Mouse (Mus musculus) liver (tissue): ENCODE data around the gene Cers6.

Source experiments
- DNase-seq: peaks from one replicate; pipeline ENCODE4 v3.0.0-alpha.2; 2020; ENCODE audit warnings: mixed read lengths

The Cers6 gene

GRCm38 (mm10) chr2:69024856-69025255 is 163.6 kb downstream of the Cers6 start:
- no peak for DNase-seq

GRCm38 (mm10) chr2:69032562-69032961 is 171.3 kb downstream of the Cers6 start:
- DNase-seq, result no peak

GRCm38 (mm10) chr2:69035457-69035856 is 174.2 kb downstream of the Cers6 start:
- no peak for DNase-seq

DNA sequence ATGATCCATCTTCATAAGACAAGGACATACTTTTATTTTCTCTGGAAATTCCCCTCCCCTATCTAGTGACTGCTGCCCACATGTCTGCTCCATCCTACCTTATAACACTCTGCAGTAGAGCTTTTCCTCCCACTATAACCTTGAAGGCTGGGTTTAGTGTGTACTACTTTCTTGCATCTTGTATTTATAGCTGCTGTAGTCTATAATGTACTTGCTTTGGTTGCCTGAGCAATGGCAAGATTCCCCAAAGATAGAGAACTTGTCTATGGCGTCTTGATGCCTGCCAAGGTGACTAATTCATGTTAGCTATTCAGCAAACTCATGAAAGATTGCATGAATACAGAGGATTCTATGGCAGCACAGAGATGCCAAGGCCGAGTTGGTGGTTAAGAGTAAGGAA is 176.1 kb downstream of the Cers6 start:
- DNase-seq, result no peak

- no peak for DNase-seq
Observed at GRCm38 (mm10) chr2:69042327-69043106, 181.3 kb downstream of the Cers6 start.

GRCm38 (mm10) chr2:69043431-69044118 is 182.3 kb downstream of the Cers6 start:
- DNase-seq, result peak; percentile 30

DNA sequence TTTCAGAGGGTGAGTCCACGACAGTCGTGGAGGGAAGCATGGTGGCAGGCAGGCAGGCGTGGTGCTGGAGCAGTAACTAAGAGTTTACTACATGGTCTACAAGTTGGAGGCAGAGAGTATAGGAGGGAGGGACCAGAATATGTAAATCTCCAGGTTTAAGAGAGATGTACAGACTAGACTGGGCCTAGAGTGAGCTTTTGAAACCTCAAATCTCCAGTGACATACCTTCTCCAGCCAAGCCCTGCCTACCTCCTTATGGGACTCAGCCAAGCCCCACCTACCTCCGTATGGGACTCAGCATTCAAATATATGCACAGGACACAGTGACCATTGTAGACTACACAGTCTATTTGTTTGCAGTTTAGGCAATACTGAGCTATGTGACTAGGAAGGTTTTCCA is 184.7 kb downstream of the Cers6 start:
- no peak for DNase-seq

DNA sequence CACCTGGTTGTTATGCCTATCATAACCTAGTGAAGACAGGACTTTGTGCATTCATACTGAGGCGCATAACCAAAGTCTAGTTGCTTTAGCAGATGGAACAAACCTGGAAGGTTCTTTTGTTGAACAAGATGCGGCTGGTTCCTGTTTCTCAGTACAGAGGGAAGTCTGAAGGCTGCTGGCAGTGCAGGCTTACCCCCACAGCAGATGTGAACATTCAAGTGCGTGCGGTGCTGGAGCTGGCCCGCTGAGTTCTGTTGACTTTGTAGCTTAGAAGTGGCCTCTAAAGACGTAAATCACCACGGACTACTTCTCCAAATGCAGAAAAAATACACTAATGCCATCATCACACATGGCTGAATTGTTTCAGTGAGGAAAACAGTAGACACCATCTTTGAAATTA is 186.1 kb downstream of the Cers6 start:
- no peak for DNase-seq

GRCm38 (mm10) chr2:69047805-69048204 is 186.6 kb downstream of the Cers6 start:
- no peak for DNase-seq

DNA sequence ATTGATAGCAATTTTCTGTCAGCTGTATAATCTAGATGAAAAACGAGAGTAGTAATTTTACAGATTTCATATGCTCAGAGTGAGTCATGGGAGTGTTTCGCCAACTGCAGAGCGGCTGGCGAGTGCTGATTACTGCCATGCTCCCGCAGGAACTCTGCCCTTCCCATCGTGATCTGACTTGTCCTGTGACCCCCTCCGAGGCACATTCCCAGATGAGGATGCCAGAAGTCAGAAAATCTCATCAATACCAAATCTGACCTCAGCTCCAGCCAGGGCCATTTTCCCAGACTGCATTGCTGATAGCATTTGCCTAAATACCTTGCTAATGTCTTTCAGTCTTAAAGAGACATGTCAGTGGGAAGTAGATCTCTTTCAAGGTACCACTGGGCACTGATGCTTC is 187.9 kb downstream of the Cers6 start:
- no peak for DNase-seq

- DNase-seq, result no peak
Observed at GRCm38 (mm10) chr2:69050189-69050588, 188.9 kb downstream of the Cers6 start.

GRCm38 (mm10) chr2:69051596-69051995 is 190.4 kb downstream of the Cers6 start:
- no peak for DNase-seq

- no peak for DNase-seq
Observed at GRCm38 (mm10) chr2:69053210-69053858, 192.1 kb downstream of the Cers6 start.

GRCm38 (mm10) chr2:69054279-69054678 is 193.0 kb downstream of the Cers6 start:
- DNase-seq, result peak; percentile 30

GRCm38 (mm10) chr2:69055174-69055573 is 193.9 kb downstream of the Cers6 start:
- DNase-seq, result no peak

DNA sequence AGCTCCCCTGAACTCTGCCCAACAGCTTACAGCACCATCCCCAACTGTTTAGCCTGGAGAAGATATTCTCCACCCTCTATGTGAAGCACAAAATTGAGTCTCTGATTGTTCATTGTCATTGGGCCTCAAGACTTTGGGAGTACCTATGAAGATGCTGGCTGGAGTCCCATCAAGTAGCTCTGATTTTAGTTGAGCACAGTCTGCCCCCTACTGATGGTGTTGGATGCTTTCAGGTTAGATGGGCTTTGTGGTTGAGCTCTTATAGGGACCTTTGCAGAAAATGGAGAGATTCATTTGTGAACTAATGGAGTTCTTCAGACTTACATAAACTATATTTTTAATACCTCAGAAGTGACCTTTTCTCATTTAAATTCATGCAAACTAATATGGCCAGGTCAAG is 200.1 kb downstream of the Cers6 start:
- no peak for DNase-seq

DNA sequence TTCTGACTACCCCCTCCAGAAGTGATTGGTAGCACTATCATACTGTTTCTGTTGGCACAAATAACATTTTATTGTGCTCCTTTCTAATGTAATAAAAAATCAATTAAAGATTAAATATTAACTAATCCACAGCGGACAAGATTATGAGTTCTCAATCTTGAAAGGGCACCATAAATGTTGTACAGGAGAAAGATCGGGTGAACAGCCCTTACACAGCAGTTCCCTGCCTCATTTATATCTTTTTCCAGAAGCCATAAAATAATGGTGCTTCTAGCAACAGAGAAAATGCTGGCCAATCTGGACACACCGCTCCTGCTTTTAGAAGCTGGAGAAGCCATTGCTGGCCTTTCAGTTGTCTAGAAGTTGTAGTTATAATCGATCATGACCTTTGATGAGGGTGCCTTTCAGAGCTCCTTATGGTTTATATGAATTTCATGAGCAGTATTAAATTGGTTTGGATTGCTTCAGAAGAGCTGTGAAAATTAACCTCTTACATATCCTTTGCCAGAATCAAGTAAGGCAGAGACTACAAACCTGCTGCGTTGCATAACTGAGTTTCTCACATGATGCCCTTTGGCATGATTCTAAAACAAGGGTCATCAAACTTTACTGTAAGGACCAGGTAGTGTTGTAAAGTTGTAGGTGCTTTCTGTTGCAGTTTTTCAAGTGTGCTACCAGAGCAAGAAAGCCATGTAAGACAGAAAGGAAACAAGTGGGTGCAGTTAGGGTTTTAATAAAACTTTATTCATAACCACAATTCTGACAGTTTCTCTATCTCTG is 200.9 kb downstream of the Cers6 start:
- no peak for DNase-seq

- no peak for DNase-seq
Observed at GRCm38 (mm10) chr2:69064759-69065158, 203.5 kb downstream of the Cers6 start.

DNA sequence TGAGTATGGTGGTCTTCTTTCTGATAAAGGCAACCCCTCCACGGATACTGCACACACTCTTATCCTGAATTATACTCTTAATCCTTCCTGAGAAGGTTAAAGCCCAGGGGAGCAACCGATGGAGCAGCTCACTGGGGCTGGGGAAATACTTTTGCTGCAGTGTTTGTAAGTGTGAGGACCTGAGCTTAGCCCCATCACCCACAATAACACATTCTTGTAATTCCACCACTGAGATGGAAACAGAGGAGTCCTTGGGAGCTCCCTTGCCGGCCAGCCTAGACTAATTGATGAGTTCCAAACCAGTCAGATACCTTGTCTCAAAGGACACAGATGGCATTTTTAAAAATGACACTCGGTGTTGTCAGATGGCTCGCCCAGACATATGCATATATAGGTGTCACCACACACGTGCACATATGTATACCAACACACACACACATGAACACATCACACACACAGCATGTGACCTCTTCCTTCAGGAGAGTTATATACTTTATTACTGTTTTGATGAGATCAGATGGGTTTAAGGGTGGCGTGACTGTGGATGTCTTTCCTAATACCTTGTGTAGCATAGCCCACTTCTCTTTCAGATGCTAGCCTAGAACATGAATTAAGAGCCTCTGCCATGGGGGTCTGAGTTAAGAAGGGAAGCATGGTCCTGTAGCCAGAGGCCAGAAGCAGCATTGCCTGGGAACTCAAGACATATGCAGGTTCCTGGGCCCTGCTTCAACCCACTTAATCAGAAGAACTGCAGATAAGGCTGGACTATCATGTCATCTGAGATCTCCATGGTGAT is 210.4 kb downstream of the Cers6 start:
- DNase-seq, result no peak

DNA sequence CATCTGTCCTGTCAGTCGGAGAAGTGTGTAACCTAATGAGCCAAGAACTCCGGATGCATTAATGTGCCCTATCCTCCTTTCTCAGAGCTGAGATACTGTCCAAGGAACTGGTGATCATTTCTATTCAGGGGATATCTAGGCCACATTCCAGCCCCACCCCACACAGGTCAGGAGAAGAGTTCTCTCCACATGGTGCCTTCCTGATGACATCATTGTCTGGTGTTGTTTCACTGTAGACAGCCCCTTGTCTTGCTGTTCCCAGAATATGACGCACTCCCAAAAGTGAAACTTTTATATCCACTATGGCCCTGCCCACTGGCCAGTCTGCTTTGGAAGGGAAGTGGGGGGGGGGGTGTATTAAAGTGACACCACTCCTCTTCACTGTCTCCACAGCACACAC is 215.9 kb downstream of the Cers6 start:
- no peak for DNase-seq

- no peak for DNase-seq
Observed at GRCm38 (mm10) chr2:69080760-69081159, 219.5 kb downstream of the Cers6 start.

GRCm38 (mm10) chr2:69082499-69083197 is 221.4 kb downstream of the Cers6 start:
- no peak for DNase-seq
